Mouse (Mus musculus): ENCODE measurements around the gene Ank3. TPM values are rescaled to one million over a fixed set of nuclear protein-coding genes. Genes with fewer than 3 reads are reported as not detected.

The Ank3 gene
- total RNA-seq, 2 experiments from 2014 or later = 0.77 TPM; not detected in 1

DNA sequence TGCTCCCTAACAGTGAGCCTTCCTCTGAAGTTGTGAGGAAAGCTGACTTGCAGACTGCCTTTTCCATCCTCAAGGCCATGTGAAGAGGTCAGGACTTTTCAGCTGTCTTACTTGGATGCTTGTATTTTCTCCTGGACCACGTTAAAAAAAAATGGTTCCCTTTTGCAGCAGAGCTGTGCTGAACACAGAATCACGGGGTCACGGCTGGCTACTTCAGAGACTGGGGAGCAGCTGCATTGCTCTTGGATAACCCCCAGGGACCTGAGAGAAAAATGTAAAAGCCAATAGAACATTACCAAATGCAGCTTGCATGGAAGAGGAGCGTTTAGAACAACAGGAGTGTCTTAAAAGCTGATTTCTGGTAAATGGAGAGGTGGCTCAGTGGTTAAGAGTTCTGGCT, 68.0 kb downstream of the Ank3 start:
- no peak for ATAC-seq (replicated peaks; ENCODE audit: low FRiP score, poor library complexity, severe bottlenecking)

DNA sequence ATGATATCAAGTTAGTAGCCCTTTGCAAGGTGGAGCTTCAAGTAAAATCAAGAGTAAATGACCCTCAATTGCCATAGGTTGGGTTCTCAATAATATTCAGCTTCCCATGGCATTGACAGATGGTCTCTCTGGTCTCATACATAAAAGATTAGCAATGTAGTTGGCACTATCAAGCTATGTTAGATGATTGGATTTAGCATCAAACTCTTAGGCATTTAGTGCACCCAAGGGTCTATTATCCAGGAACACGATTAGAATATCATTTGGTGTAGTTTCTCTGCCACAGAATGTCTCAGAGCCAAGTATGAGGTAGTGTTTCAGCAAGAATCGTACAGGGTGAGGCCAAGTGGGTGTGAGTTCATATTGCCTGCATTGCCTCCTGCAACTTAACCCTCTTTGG, 68.6 kb downstream of the Ank3 start:
- no peak for ATAC-seq (replicated peaks; ENCODE audit: low FRiP score, poor library complexity, severe bottlenecking)

DNA sequence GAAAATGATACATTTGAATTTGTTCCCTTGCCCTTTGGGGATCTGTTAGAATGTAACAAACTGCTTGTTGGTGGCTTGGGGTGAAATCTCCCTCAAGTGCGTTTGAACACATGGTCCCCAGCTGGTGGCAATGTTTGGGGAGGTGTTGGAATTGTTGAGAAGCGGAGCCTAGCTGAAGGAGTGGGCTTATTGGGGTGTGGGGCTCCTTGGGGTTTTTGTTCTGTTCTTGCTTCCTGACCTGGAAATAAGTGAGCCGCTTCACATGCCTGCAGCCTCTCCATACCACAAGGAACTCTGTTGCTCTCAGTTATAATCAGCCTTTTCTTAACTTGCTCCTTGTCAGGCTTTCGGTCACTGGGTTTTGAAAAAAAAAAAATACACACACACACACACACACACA, 73.3 kb downstream of the Ank3 start:
- no peak for ATAC-seq (replicated peaks; ENCODE audit: low FRiP score, poor library complexity, severe bottlenecking)

DNA sequence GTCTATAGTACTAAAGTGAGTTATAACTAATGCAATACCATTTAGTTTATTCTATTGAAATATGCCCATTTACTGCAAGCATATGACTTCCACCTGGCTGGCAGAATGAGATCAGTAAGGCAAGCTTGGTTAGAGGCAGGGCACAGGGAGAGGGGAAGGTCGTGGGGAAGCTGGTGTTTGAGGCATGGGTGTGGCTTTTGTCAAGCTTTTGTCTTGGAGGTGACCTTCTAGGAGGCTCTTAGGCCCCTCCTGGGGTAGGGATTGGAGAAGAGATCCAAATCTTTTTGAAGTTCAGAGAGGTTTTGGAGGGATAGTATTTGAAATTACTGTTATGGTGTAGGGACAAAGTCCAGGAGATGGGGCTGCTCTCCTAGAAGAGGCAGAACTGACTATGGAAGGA, 78.3 kb downstream of the Ank3 start:
- no peak for ATAC-seq (replicated peaks; ENCODE audit: low FRiP score, poor library complexity, severe bottlenecking)

DNA sequence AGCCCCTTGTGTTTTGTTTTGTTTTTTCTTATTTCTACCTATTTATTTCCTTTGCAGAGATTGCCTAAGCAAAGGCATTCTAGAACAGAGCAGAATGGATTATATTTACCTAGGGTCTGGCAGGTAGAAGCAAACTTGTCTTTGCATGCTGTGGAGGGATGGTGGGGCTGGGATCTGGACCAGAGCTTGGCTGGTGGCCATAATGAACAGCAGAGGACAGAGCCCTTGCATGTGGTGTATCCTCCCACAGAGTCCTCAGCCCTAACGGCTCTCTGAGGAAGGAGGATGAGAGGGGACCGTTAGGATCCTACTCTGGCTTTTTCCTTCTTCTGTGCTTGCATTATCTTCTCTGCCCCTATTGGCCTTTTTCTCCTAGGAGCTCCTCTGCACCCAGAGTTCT, 79.1 kb downstream of the Ank3 start:
- ATAC-seq (replicated peaks; ENCODE audit: low FRiP score, poor library complexity, severe bottlenecking) = no peak

DNA sequence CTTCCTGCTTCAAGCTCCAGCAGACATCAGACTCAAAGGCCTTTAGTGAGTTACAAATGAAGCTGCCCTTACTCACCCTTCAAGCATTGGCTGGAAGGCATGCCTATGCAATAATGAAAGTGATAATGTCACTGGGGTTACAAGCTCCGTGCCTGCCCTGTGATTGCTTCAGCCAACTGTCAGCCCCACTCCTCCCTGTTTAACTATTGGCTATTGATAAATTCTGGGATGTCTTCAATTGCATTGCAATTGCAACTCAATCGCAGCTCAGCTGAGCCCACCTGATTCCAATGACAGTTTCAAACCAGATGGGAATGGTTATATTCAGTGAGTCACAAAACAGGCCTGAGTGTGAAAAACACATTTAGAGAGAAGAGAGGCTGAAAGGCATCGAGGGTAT, 80.3 kb downstream of the Ank3 start:
- no peak for ATAC-seq (replicated peaks; ENCODE audit: low FRiP score, poor library complexity, severe bottlenecking)

DNA sequence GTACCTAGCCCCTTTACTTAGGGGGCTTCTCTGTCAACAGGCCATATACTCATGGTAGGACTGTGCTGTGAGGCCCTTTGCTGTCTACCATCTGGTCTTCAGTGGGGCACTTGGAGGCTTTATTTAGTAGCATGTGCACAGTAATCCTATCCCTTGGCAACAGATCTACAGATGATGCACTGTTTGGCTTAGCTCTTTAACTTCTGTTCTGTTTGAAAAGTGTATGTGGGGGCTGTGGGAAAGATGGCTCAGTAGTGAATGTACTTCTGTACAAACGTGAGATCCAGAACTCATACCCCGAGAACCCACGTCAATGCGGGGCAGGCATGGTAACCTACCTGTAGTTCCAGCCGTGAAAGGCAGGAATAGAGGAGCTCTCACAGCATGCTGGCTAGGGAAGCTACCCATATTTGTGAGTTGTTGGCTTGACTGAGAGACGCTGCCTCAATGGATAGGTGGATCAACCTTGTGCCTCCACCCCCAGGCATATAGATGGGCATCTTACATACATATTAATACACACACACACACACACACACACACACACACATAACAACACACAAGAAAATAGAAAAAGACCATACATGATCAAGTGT, 86.7 kb downstream of the Ank3 start:
- ATAC-seq (replicated peaks; ENCODE audit: low FRiP score, poor library complexity, severe bottlenecking) = no peak

DNA sequence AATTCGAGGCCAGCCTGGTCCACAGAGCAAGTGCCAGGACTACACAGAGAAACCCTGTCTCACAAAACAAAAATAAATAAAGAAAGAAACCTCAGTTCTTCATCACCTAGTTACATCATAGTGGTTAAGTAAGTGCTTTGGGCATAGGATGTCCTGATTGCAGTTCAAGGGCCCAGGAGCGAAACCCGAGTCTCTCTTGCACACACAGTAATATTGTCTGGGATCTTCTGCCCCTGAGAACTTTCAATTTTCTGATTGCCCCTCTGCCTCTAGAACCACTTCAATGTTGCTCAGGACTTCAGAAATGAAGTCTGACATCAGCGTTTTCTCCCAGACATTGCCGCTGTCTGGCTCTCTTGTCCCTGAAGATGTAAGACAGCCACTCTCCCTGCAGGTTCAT, 91.6 kb downstream of the Ank3 start:
- no peak for ATAC-seq (replicated peaks; ENCODE audit: low FRiP score, poor library complexity, severe bottlenecking)

DNA sequence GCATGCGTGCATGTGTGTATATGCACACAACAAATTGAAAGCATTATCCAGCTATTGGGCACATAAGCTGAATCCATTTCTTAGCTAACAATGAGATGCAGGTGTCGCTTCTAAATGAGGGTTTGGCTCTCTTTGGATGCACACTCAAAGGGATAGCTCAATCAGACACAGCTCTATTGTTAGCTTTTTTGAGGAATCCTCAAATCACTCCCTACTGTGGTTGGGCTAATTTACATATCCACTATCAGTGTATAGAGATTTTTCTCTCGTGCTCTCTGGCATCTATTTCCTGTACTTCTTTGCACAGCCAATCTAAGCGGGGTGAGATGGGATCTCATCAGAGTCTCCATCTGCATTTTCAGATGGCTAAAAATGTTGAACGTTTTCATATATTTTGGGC, 93.4 kb downstream of the Ank3 start:
- no peak for ATAC-seq (replicated peaks; ENCODE audit: low FRiP score, poor library complexity, severe bottlenecking)

DNA sequence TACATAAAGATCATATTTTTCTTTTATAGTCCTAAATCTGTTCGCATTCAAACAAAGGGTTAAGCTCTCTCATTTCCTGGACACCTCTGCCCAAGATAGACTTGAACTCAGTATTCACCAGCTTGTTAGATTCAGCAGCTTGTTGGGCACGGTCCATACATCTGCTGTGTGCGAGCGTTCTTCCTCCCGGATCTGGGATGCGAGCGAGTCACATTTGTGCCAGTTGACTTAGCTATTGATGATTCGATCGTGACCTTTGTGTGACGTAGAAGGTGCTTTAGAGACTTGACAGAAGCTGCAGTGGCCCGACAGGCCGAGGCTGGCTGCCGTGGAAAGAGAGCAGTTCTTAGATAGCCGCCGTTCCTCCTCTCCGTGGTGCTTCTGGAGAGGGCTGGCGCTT, 98.8 kb downstream of the Ank3 start:
- no peak for ATAC-seq (replicated peaks; ENCODE audit: low FRiP score, poor library complexity, severe bottlenecking)

DNA sequence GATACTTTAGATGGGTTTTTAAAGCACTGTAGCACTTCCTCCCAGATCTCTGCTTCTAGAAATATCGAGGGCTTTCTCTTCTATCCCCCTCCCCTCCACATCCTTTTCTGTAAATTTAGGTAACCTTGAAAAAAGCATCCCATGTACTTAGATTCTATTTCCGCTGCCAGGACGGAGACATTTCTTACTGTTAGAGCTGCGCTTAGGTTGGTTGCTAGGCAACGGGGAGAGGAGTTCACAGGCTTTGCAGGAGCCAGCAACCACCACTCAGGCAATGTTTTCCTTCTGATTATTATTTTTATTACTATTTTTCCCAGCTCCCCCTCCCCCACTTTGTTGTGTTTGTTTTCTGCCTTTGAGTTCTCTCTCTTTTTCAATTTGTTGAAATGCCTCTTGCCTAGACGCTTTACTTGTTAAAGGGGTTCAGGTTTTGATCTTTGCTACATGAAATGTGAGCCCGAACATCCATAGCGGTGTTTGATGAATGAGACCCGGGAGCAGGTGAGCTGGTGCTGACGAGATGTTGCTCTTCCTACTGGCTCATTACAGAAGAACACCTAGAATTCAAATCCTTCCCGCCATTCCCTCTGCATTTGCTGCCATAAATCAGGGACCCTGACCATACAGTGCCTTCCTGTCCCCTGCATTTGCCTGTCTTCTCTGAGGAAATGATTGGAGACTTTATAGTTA, 101.7 kb downstream of the Ank3 start:
- ATAC-seq (replicated peaks; ENCODE audit: low FRiP score, poor library complexity, severe bottlenecking) = no peak

DNA sequence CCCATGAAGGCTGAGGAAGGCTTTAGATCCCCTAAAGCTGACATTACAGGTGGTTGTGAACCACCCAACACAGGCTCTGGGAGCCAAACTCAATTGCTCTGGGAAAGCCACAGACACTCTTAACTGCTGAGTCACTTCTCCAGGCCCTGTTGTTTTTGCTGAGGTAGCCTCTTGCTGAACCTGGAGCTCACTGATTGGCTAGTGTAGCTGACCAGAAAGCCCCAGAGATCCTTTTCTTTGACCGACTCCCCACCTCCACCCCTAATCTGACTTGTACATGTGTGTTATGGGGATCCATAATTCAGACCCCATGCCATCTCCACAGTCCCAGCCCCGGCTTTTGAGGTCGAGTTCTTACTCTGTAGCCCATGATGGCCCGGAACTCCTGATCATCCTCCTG, 105.2 kb downstream of the Ank3 start:
- ATAC-seq (replicated peaks; ENCODE audit: low FRiP score, poor library complexity, severe bottlenecking) = no peak

DNA sequence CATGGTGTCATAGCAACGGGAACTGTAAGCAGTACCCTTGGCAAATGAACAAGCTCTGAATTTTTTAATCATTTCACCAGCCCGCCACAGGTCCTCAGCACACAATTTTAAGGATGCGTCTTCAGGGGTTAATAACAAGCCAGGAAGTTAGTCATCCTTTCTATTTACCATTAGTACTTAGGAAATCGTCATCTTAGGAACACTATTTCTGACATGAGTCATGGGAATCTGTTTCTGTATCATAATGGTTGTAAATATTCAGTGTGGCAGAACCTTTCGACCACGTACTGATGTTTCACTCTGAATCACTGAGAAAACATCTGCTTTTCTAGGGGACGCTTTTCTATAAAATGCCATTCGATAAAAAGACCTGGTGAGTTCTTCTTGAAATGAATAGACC, 109.1 kb downstream of the Ank3 start:
- no peak for ATAC-seq (replicated peaks; ENCODE audit: low FRiP score, poor library complexity, severe bottlenecking)

DNA sequence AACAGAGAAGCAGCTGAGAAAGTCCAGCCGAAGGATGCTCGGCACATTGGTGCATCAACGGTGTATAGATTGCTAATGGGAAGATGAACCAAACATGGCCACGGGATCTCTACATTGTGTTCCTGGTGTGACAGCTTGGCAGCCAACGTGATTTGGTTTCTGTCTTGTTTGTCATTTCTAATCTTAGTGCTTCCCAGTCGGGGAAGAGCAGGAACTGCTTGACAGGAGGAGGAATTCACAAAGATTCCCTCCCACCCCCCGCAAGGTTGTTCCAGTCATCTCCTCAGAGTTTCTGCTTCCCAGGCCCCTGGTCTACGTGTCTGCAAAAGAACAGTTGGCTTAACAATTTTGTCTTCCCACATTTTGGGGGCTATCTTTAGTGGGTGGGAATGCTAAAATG, 111.8 kb downstream of the Ank3 start:
- ATAC-seq (replicated peaks; ENCODE audit: low FRiP score, poor library complexity, severe bottlenecking) = no peak

DNA sequence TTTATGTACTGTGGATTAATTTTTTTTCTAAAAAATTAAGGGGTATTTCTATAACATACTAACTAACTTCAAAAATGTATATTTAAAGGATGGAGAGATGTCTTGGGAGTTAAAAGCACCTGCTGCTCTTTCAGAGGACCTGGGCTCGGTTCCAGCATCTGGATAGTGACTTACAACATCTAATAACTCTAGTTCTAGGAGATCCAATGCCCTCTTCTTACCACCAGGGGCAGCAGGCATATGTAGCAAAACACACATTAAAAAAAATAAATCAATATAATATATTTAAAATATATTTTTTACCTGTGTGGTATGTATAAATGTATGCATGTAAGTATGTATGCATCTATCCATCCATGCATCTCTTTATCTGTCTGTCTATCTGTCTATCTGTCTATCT, 112.7 kb downstream of the Ank3 start:
- ATAC-seq (replicated peaks; ENCODE audit: low FRiP score, poor library complexity, severe bottlenecking) = no peak

DNA sequence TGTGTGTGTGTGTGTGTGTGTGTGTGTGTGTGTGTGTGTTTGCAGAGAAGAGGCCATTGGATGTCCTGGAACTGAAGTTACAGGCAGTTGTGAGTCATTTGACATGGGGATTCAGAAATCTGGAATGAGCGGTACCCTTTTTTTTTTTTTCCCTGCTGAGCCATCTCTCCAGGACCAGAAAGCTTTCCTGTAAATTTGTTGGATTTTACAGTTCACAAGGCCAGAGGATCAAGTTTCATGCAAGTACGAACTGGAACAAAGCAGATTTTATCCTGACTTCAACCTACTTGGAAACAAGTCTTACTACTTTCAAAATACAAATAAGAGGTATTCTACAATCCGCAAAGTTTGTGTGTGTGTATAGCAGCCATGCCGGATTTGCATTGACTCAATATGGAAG, 123.4 kb downstream of the Ank3 start:
- no peak for ATAC-seq (replicated peaks; ENCODE audit: low FRiP score, poor library complexity, severe bottlenecking)

DNA sequence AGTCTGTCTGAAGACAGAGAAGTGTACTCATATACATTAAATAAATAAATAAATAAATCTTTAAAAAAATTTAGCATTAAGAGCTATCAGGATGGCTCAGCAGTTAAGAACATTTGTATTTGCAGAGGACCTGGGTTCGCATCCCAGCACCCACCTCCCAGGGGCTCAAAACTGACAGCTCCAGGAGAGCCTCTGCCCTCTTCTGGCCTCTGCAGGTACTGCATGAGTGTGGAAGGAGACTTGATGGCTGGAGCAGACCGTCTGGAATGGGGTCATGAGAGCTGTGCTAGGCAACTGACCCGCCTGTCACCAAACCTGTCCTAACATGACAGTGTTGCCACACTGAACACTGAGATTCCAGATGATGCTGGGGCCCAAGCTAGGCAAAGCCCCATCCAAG, 124.6 kb downstream of the Ank3 start:
- ATAC-seq (replicated peaks; ENCODE audit: low FRiP score, poor library complexity, severe bottlenecking) = no peak

DNA sequence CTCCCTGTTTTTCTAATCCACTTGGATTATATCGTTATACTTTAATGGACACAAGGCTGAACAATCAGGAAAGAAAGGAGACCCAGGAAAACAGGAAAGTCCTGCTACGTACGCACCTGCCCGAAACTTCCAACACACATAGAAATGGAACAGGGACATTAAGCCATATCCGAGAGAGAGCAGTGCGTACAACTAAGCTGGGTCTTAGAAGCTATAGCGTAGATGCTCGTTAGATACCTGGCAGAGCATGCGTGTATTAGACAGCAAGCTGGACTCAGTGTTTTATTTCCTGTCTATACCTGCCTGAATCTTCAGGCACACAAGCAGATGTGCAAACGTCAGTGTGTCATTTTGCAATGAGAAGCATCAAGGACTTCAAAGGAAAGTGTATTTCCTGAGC, 128.7 kb downstream of the Ank3 start:
- no peak for ATAC-seq (replicated peaks; ENCODE audit: low FRiP score, poor library complexity, severe bottlenecking)

DNA sequence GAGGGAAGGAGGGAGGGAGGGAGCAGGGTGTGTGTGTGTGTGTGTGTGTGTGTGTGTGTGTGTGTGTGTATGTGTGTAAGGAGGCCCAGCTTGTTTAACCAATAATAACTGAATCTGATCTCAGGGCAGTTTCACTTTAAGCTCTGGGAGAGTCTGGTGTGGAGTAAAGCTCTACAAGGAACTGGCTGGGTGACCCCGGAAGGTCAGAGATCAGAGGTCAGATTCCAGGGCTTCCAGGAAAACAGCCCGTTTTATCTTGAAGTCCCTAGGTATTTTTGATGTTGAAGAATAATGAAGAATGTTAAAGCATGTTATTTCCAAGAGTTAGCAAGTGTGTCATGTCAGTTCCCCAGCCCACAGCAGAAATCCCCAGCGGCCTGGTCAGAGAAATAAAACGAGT, 130.2 kb downstream of the Ank3 start:
- ATAC-seq (replicated peaks; ENCODE audit: low FRiP score, poor library complexity, severe bottlenecking) = no peak

DNA sequence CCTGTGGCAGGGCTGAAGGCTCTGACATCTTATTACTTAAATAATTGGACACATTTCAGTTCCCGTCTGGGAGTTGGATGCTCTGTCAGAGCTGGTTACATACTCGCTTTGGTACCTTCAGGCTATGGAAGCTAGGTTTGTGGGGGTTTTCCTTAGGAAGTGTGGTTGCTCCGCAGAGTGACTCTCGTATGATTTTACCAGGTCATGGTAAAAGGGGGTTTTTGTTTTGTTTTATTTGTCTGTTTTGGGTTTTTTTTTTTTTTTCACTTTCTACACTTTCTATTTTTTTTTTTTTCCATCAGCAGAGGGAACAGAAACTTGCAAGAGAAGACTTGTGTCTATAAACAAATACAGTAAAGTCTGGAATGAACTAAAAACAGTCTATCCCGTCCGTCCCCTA, 131.8 kb downstream of the Ank3 start:
- ATAC-seq (replicated peaks; ENCODE audit: low FRiP score, poor library complexity, severe bottlenecking) = no peak

DNA sequence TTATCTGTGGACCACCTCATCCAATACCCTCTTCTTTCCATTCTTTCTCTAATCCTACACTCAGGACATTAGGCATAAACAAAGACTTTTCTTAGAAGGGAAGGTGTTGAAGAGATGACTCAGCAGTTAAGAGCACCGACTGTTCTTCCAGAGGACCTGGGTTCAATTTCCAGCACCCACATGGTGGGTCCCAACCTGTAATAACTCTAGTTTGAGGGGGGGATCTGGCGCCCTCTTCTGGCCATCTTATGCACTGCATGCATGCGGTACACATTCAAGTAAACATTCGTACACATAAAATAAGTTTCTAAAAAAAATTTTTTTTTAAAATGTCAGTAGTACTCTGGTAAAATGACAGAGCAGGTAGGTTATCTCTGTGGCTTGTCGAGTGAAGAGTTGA, 133.0 kb downstream of the Ank3 start:
- ATAC-seq (replicated peaks; ENCODE audit: low FRiP score, poor library complexity, severe bottlenecking) = no peak

DNA sequence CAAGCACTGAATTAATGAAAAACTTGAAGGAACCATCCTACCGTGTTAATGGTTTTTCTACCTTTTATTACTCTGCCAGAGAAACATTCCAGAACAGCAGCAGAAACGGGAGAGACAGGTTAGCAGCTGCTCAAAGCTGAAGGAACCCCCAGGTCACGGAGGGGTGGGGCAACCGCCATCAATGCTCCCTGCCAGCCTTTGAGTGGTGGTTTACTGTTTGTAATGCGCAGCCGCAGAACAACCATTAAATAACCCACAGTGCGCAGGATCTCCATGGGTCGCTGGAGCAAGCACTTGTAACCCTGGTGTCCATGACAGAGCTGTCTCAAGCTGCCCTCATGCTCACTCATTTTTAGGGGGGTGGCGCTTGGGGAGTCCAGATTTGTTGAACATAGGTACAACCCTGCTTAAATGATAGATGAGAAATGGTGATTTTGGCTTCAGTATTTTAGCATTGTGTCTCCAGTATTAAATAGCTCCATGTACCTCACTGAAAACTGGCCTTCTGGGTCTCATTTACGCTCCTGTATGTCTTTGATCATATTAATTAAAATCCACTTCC, 133.7 kb downstream of the Ank3 start:
- ATAC-seq (replicated peaks; ENCODE audit: low FRiP score, poor library complexity, severe bottlenecking) = no peak

All from erythroblast, adult 5-6 weeks (primary cell).